Mouse (Mus musculus) hindbrain, postnatal 0 days (tissue): ENCODE data around the gene Nfic. TPM values are rescaled to one million over a fixed set of nuclear protein-coding genes. Genes with fewer than 3 reads are reported as not detected.
"Not testable (repeated sequence)": the region's sequence is repeated elsewhere in the genome, so short reads cannot be mapped to it uniquely, and the experiment has no call there.

Experiments
- ATAC-seq: fragments of 200-750 bp; cut with Nextera tagmentation; 2 replicates; pipeline ENCODE4 v1.8.0; 2017; ENCODE audit warnings: mild to moderate bottlenecking, moderate TSS enrichment, moderate library complexity
- DNase-seq: peaks from one replicate; pipeline ENCODE4 v3.0.0-alpha.2; 2015; ENCODE audit warnings: low spot score
- H3K27ac ChIP-seq: fragments of 300-500 bp; sonication (generic); 2 replicates; pipeline ENCODE4 v1.5.1; 2014; ENCODE audit warnings: mild to moderate bottlenecking
- H3K27me3 ChIP-seq: fragments of 300-500 bp; sonication (generic); 2 replicates; pipeline ENCODE4 v1.6.1; 2014; ENCODE audit warnings: low read length, mixed read lengths; ENCODE audit not compliant: insufficient read depth
- H3K36me3 ChIP-seq: fragments of 300-500 bp; sonication (generic); 2 replicates; pipeline ENCODE4 v1.6.1; 2014; ENCODE audit warnings: low read length, mixed read lengths; ENCODE audit not compliant: insufficient read depth
- H3K4me1 ChIP-seq: fragments of 300-500 bp; sonication (generic); 2 replicates; pipeline ENCODE4 v1.6.1; 2014; ENCODE audit warnings: antibody characterized with exemption, low read length, mixed read lengths; ENCODE audit not compliant: insufficient read depth
- H3K4me2 ChIP-seq: fragments of 300-500 bp; sonication (generic); 2 replicates; pipeline ENCODE4 v1.6.1; 2014; ENCODE audit warnings: low read depth, mild to moderate bottlenecking, low read length, moderate library complexity, mixed read lengths
- H3K4me3 ChIP-seq: fragments of 300-500 bp; sonication (generic); 2 replicates; pipeline ENCODE4 v1.5.1; 2014; ENCODE audit warnings: low read length
- H3K9ac ChIP-seq: fragments of 300-500 bp; sonication (generic); replicated peaks from 2 replicates; pipeline ENCODE4 v1.6.1; 2014; ENCODE audit warnings: mild to moderate bottlenecking, low read length, moderate library complexity, mixed read lengths
- H3K9me3 ChIP-seq: fragments of 300-500 bp; sonication (generic); 2 replicates; pipeline ENCODE4 v1.6.1; 2016; ENCODE audit warnings: low read length, mixed read lengths
- CTCF ChIP-seq: IDR thresholded peaks from 2 replicates; pipeline ENCODE4 v1.5.1; 2016; ENCODE audit warnings: antibody characterized with exemption, control low read depth, low read depth
- WGBS: fragments of 180-500 bp; shearing (Covaris S2); extraction: QIAGEN DNeasy Blood & Tissue Kit; methylation state at CpG from one replicate; pipeline ENCODE4 v1.1.7; 2014; 5-methylcytosine and 5-hydroxymethylcytosine counted together
- polyA plus RNA-seq: library from polyadenylated mRNA; unstranded; fragments of >200 nt; fragmentation: Nextera tagmentation; extraction: Ambion mirVana; gene quantifications from 2 replicates; pipeline ENCODE4 v1.2.1, GENCODE M21; 2015
- total RNA-seq: library from RNA; depleted of rRNA; stranded (reverse); fragments of >200 nt; gene quantifications from 2 replicates; pipeline ENCODE4 v1.2.3, GENCODE M21; 2014

Gene Nfic
- total and polyA plus RNA-seq, 2 experiments from 2014 or later, result 26.5 to 33.8 TPM

DNA sequence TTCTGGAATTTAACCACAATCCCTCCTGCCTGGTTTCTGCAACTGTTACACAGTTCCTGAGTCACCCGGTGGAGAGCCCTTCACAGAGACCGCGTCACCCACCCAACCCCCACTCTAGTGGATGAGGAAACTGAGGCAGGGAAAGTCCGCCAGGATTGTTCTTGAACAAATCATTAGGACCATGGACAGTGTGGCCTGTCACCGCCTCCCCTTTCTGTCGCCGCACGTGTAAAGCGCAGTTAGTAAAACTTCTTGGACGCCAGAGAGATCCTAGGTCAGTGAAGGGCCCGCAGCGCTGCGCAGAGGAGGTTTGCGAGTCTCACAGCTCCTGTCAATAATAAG lies 2.5 kb downstream of the Nfic start:
- no peak for DNase-seq
- WGBS, result 6% methylated on average over 14 of the region's 14 CpGs
- TF ChIP-seq CTCF, result no peak
- H3K36me3 ChIP-seq, result no peaks in the 10 kb centered on the region
- no peak overlapping the region for H3K4me2 ChIP-seq
- ATAC-seq, result no peak
- H3K27me3 ChIP-seq, result peaks cover 38% of the 10 kb centered on the region
- H3K27ac ChIP-seq, result no peak overlapping the region
- no peaks in the 10 kb centered on the region for H3K9me3 ChIP-seq
- H3K4me3 ChIP-seq, result no peak overlapping the region
- no peak overlapping the region for H3K9ac ChIP-seq
- no peaks in the 10 kb centered on the region for H3K4me1 ChIP-seq

DNA sequence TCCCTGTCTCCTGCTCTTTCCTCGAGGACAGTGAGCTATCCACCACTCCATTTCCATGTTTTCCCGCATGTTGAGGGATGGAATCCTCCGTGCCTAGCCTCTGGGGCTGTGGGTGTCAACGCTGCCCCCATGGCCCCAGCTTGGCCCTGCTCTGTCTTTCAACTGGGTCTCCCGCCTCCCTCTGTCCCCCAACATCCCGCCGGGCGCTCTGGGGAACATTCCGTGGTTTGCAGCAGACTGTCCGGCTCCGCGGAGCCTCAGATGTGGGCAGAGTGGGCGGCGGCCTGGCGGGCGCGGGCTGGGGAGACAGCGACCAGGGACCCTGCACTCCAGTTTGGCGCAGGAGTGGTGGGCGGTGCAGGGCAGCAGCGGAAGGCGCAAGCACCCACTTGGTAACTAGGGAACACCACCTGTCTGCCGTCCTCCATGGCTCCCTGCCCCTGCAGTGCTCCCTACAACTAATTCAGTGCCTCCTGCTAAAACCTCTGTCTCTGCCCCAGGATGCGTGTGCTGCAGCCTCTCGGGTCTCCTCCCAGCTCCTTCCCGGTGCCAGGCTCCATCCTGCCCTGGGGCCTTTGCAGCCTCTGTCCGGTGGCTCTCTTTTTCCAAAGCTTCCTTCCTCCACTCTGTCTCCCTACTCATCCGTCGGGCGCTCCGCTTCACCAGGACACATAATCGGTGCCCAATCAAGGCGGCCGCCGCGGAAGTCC lies 3.0 kb downstream of the Nfic start:
- no peak overlapping the region for H3K27ac ChIP-seq
- 10% methylated on average over 32 of the region's 36 CpGs for WGBS
- ATAC-seq (no peak), DNase-seq (no peak)
- no peak overlapping the region for H3K4me3 ChIP-seq
- no peaks in the 10 kb centered on the region for H3K4me1 ChIP-seq
- H3K27me3 ChIP-seq, result peaks cover 38% of the 10 kb centered on the region
- H3K9me3 ChIP-seq, result no peaks in the 10 kb centered on the region
- no peaks in the 10 kb centered on the region for H3K36me3 ChIP-seq
- H3K9ac ChIP-seq, result no peak overlapping the region
- no peak for TF ChIP-seq CTCF
- H3K4me2 ChIP-seq, result no peak overlapping the region

DNA sequence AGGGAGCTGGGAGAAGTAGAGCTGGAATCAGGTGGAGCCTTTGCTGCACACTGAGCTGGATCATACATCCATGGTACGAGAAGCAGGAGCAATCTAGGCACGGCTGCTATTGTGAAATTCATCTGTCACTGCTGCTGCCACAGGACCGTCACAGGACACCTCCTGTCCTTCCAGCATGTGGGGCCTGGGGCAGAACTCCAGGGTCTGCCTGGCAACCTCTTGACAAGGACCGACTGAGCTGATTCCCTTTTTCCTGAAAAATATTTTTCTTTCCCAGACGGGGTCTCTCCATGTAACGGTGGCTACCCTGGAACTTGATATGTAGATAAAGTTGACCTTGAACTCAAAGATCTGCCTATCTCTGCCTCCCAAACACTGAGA lies 4.1 kb downstream of the Nfic start:
- Histone ChIP-seq H3K9ac (no peak overlapping the region), H3K4me3 (no peak overlapping the region), H3K4me2 (no peak overlapping the region), H3K9me3 (no peaks in the 10 kb centered on the region), H3K36me3 (no peaks in the 10 kb centered on the region), H3K4me1 (no peaks in the 10 kb centered on the region), H3K27ac (no peak overlapping the region), H3K27me3 (peaks cover 38% of the 10 kb centered on the region)
- ATAC-seq, result no peak
- TF ChIP-seq CTCF, result no peak
- WGBS, result 68% methylated on average over 6 of the region's 6 CpGs
- no peak for DNase-seq

DNA sequence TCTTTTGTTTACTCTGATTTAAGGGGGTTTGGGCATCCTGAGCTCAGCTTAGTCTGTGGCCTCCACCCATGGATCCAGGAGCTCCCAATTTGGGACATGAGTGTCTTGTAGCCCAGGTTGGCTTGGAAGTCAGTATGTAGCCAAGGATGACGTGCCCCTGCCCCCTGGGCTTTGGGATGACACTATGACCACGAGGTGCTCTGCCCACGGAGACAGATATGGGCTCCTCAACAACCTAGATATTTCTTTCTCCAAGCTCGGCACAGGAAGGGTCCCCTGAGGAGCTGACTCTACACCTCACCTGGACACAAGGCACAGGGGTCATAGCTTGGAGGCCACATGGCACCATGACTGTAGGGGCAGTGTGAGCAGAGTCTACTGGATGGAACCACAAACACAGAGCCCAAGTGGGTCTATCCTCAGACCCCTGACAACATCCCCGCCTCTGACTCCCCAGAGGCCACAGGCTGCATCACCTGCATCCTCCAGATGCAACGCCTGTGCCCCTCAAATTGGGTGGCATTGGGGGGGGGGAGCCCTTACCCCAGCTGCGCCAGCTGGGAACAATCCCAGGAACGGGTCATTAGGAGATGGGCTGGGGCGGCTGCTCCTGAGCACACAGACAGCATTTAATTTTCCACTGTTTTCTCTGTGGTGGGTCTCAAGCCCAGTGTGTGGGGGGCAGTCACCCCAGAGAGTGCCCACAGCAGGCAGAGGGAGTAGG lies 4.6 kb downstream of the Nfic start:
- H3K4me1 ChIP-seq, result no peaks in the 10 kb centered on the region
- no peaks in the 10 kb centered on the region for H3K9me3 ChIP-seq
- H3K4me3 ChIP-seq, result no peak overlapping the region
- no peak; the same call in 1 of the 2 replicates for ATAC-seq
- H3K36me3 ChIP-seq, result no peaks in the 10 kb centered on the region
- DNase-seq, result no peak
- no peak overlapping the region for H3K27ac ChIP-seq
- 58% methylated on average over 9 of the region's 9 CpGs for WGBS
- peaks cover 38% of the 10 kb centered on the region for H3K27me3 ChIP-seq
- no peak overlapping the region for H3K4me2 ChIP-seq
- H3K9ac ChIP-seq, result no peak overlapping the region
- TF ChIP-seq CTCF, result no peak

DNA sequence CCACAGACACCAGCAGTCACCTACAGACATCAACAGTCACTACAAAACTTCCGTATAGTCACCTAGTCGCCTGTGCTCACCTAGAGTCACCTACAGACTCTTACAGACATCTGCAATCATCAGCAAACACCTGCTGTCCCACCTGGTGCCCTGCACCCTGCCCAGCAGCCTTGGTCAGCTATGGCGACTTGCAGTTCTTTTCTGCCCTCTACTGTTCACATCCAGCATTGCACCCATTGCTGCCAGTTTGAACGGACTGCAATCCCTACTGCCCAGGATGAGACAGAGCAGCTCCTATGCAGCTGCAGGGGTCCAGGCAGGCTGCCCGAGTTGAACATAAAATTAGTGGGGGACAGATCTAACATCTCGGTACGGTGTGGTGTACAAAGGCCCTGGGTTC lies 5.3 kb downstream of the Nfic start:
- Histone ChIP-seq H3K36me3 (no peaks in the 10 kb centered on the region), H3K27me3 (peaks cover 37% of the 10 kb centered on the region), H3K4me2 (no peak overlapping the region), H3K4me1 (no peaks in the 10 kb centered on the region), H3K27ac (no peak overlapping the region), H3K9me3 (no peaks in the 10 kb centered on the region), H3K4me3 (no peak overlapping the region), H3K9ac (no peak overlapping the region)
- ATAC-seq (peak; percentile 78), DNase-seq (peak; percentile 94)
- peak; percentile 99 for TF ChIP-seq CTCF
- WGBS, result 4% methylated on average over 7 of the region's 7 CpGs

DNA sequence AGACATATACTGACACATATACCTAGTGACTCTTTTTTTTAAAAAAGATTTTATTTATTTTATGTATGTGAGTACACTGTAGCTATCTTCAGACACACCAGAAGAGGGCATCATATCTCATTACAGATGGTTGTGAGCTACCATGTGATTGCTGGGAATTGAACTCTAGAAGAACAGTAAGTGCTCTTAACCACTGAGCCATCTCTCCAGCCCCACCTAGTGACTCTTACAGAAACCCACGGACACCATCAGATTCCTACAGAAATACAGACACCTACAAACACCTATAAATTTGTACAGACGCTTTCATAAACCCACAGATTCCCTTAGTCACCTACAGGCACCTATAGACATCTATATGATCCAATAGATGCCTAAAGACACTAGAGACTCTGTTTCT lies 9.9 kb downstream of the Nfic start:
- not testable (repeated sequence) for H3K36me3 ChIP-seq, H3K27me3 ChIP-seq, H3K9me3 ChIP-seq, H3K4me3 ChIP-seq, H3K4me1 ChIP-seq, H3K9ac ChIP-seq, DNase-seq, H3K4me2 ChIP-seq, H3K27ac ChIP-seq, ATAC-seq
- 37% methylated on average over 2 of the region's 2 CpGs for WGBS
- TF ChIP-seq CTCF, result peak; percentile 22; the same call in 1 of the 2 replicates

DNA sequence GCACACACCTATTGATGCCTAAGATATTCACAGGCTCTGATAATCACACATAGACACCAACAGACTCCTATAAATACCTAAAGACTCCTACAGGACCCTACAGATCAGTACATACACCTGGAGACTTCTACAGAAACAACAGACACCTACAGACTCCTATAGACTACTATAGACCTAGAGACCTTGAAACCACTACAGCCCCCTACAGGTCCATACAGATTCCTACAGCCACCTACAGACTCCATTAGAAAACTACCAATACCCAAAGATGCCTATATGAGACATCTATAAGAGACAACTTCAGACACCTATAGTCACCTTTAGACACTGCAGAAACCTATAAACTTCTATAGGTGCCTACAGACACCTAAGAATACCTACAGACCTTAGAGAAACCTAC lies 14.4 kb downstream of the Nfic start:
- Histone ChIP-seq H3K36me3 (no peaks in the 10 kb centered on the region), H3K4me3 (no peak overlapping the region), H3K4me1 (peaks cover 3% of the 10 kb centered on the region; the same call in 1 of the 2 replicates), H3K27ac (no peak overlapping the region), H3K9ac (no peak overlapping the region), H3K27me3 (no peaks in the 10 kb centered on the region), H3K4me2 (no peak overlapping the region), H3K9me3 (no peaks in the 10 kb centered on the region)
- no peak for ATAC-seq
- peak; percentile 39 for TF ChIP-seq CTCF
- DNase-seq, result no peak
